Mouse (Mus musculus) liver, postnatal 0 days (tissue): ENCODE measurements around the gene Gm13290.

Source experiments
- CTCF ChIP-seq: sonication (generic); IDR thresholded peaks from 2 replicates; pipeline ENCODE4 v1.5.1; 2016; ENCODE audit warnings: antibody characterized with exemption, low read depth
- EP300 ChIP-seq: IDR thresholded peaks from 2 replicates; pipeline ENCODE4 v1.6.1; 2016; ENCODE audit warnings: antibody characterized with exemption, low read depth, mild to moderate bottlenecking

- TF ChIP-seq CTCF (no peak), EP300 (no peak)
These were observed 46.9 kb upstream of the Gm13290 start for GRCm38 (mm10) chr4:88726727-88727126.
